Mouse (Mus musculus) heart, embryonic 14.5 days (tissue): ENCODE measurements around the gene Ccdc180. TPM values are rescaled to one million over a fixed set of nuclear protein-coding genes. Genes with fewer than 3 reads are reported as not detected.

Experiments
- ATAC-seq: fragments of 200-750 bp; cut with Nextera tagmentation; 2 replicates; pipeline ENCODE4 v1.8.0; 2017; ENCODE audit warnings: low read depth, moderate TSS enrichment; ENCODE audit not compliant: insufficient number of reproducible peaks, insufficient read depth, low FRiP score
- H3K27ac ChIP-seq, 2 experiments: fragments of 200-500 bp in 1 of 2; fragments of 300-500 bp in 1 of 2; sonication (generic) in 1 of 2; replicated peaks in 1 of 2; 2 replicates each; pipeline ENCODE4 v1.5.1; 2012 to 2014; ENCODE audit warnings: low read depth in 2 of 2, low read length in 2 of 2, control low read depth in 1 of 2, mild to moderate bottlenecking in 1 of 2, mixed read lengths in 1 of 2; ENCODE audit not compliant: control insufficient read depth in 1 of 2, insufficient read depth in 1 of 2
- H3K27me3 ChIP-seq: fragments of 300-500 bp; sonication (generic); 2 replicates; pipeline ENCODE4 v1.6.1; 2014; ENCODE audit warnings: mild to moderate bottlenecking, low read length, control low read depth; ENCODE audit not compliant: control insufficient read depth, insufficient read depth
- H3K36me3 ChIP-seq: fragments of 300-500 bp; sonication (generic); 2 replicates; pipeline ENCODE4 v1.6.1; 2014; ENCODE audit warnings: mild to moderate bottlenecking, control low read depth, low read length, mixed read lengths; ENCODE audit not compliant: control insufficient read depth, insufficient read depth
- H3K4me1 ChIP-seq, 2 experiments: fragments of 200-500 bp in 1 of 2; fragments of 300-500 bp in 1 of 2; sonication (generic) in 1 of 2; 2 replicates each; pipeline ENCODE4 v1.6.1; 2012 to 2014; ENCODE audit warnings: low read length in 2 of 2, control low read depth in 1 of 2, mixed read lengths in 1 of 2; ENCODE audit not compliant: control insufficient read depth in 2 of 2, insufficient read depth in 2 of 2
- H3K4me2 ChIP-seq: fragments of 300-500 bp; sonication (generic); 2 replicates; pipeline ENCODE4 v1.6.1; 2014; ENCODE audit warnings: mild to moderate bottlenecking, low read length
- H3K4me3 ChIP-seq, 2 experiments: fragments of 200-500 bp in 1 of 2; fragments of 300-500 bp in 1 of 2; sonication (generic) in 1 of 2; 2 replicates each; pipeline ENCODE4 v1.5.1; 2012 to 2014; ENCODE audit warnings: low read length in 2 of 2, mild to moderate bottlenecking in 2 of 2, control low read depth in 1 of 2, low read depth in 1 of 2, moderate library complexity in 1 of 2; ENCODE audit not compliant: control insufficient read depth in 1 of 2, insufficient read depth in 1 of 2
- H3K9ac ChIP-seq: fragments of 300-500 bp; sonication (generic); 2 replicates; pipeline ENCODE4 v1.6.1; 2014; ENCODE audit warnings: mild to moderate bottlenecking, low read length
- H3K9me3 ChIP-seq: fragments of 300-500 bp; sonication (generic); 2 replicates; pipeline ENCODE4 v1.6.1; 2016; ENCODE audit warnings: low read length, control low read depth; ENCODE audit not compliant: control insufficient read depth
- WGBS: fragments of 180-500 bp; shearing (Covaris S2); extraction: QIAGEN DNeasy Blood & Tissue Kit; methylation state at CpG from one replicate; pipeline ENCODE4 v1.1.7; 2014; 5-methylcytosine and 5-hydroxymethylcytosine counted together
- polyA plus RNA-seq: library from polyadenylated mRNA; unstranded; fragments of >200 nt; fragmentation: Nextera tagmentation; extraction: Ambion mirVana; gene quantifications from 2 replicates; pipeline ENCODE4 v1.2.1, GENCODE M21; 2014

Ccdc180 gene
- polyA plus RNA-seq, 1 experiment from 2014 or later: 0.19 TPM

GRCm38 (mm10) chr4:45853496-45854246 lies 36.4 kb upstream of the Ccdc180 start:
- 33% methylated on average over 15 of the region's 15 CpGs for WGBS
- 0 out of 2 replicates have a peak overlapping the region, but pooled peaks have one; percentile 7 for H3K4me2 ChIP-seq
- ATAC-seq: no peak; the same call in 1 of the 2 replicates
- peaks cover 5 to 8% of the 10 kb centered on the region in 2 experiments; a peak in 3 of 4 replicates for H3K4me1 ChIP-seq
- H3K36me3 ChIP-seq: no peaks in the 10 kb centered on the region
- H3K9ac ChIP-seq: no peak overlapping the region
- no peak overlapping the region for H3K4me3 ChIP-seq
- H3K9me3 ChIP-seq: no peaks in the 10 kb centered on the region
- H3K27me3 ChIP-seq: 0 out of 2 replicates have a peak, but pooled peaks cover 3% of the 10 kb centered on the region
- H3K27ac ChIP-seq: no peak overlapping the region

DNA sequence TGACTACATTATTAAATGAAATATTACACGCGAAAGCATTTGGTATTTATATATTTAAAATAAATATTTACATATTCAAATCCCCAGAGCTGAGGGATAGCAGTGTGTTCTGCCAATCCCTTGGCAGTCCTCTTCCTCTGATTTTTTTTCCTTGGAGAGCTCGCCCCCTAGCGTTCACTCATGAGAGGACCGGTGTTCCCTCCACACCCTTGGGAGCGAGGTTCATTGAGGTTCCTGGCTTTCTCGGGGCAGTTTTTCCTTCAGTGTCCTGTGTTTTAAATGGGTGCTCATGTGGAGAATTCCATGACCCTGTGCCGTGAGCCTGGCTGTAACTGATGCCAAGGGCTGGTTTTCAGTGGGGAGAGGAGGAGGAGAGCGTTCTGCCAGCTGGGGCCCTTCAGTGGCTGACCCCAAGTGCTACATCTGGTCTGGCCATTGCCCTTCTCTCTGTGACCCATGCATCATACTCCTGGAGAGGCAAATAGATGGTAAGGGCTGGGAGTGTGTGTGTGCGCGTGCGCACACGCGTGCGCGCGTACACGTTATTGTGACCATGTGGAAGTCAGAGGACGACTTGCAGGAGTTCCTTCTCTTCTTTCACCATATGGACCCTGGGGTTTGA lies 34.2 kb upstream of the Ccdc180 start:
- no peak overlapping the region for H3K9ac ChIP-seq
- ATAC-seq: no peak
- H3K9me3 ChIP-seq: peaks cover 6% of the 10 kb centered on the region; the same call in 1 of the 2 replicates
- H3K36me3 ChIP-seq: no peaks in the 10 kb centered on the region
- H3K27me3 ChIP-seq: 0 out of 2 replicates have a peak, but pooled peaks cover 3% of the 10 kb centered on the region
- H3K4me3 ChIP-seq: no peak overlapping the region
- peaks cover 5 to 8% of the 10 kb centered on the region in 2 experiments; a peak in 3 of 4 replicates for H3K4me1 ChIP-seq
- no peak overlapping the region for H3K4me2 ChIP-seq
- WGBS: 45% methylated on average over 19 of the region's 19 CpGs
- H3K27ac ChIP-seq: no peak overlapping the region

DNA sequence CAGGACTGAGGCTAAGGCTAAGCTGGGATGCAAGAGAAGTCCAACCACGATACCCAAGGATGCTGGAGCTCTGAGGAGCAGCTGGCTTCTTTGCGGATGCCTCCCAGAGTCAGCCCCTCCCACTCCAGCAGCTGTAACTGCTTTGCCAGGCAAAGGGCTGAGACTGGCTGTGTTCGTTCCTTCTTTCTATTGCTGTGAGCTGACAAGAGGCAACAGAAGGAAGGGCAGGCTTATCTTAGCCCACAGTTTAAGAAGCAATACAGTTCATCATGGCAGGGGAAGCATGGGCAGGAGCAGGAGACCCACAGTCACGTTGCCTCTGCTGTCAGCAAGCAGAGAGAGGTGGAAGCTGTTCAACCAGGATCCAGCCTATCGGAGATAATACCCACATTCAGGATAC lies 28.9 kb upstream of the Ccdc180 start:
- no peak for ATAC-seq
- Histone ChIP-seq H3K27me3 (0 out of 2 replicates have a peak, but pooled peaks cover 2% of the 10 kb centered on the region), H3K36me3 (no peaks in the 10 kb centered on the region), H3K4me1 (no peaks in the 10 kb centered on the region), H3K27ac (no peak overlapping the region), H3K4me2 (no peak overlapping the region), H3K4me3 (no peak overlapping the region), H3K9ac (no peak overlapping the region), H3K9me3 (peaks cover 6% of the 10 kb centered on the region; the same call in 1 of the 2 replicates)
- 46% methylated on average over 5 of the region's 5 CpGs for WGBS

DNA sequence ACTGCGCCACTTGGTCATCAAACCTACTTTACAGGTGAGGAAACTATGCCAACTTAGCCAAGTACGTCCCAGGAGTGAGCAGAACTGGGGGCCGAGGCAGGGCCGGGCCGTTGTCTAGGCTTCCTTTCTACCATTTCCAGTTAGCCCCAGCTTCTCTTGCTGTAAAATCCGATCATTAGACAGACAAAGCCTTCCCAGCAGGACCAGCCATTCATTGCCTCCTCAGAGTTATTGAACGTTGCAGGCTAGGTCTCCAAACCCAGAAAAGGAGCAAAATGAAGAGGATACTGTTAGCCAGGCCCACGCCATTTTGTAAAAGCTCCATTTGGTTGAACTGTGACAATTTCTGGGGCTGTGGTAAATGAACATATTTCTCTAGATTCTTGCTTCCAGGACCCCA lies 22.7 kb upstream of the Ccdc180 start:
- Histone ChIP-seq H3K4me2 (no peak overlapping the region), H3K9ac (no peak overlapping the region), H3K27ac (no peak overlapping the region), H3K9me3 (no peaks in the 10 kb centered on the region), H3K27me3 (no peaks in the 10 kb centered on the region), H3K36me3 (no peaks in the 10 kb centered on the region), H3K4me3 (no peak overlapping the region), H3K4me1 (peaks cover 2 to 6% of the 10 kb centered on the region in 2 experiments; a peak in 2 of 4 replicates)
- no peak for ATAC-seq
- WGBS: 90% methylated on average over 8 of the region's 8 CpGs

GRCm38 (mm10) chr4:45869021-45869815 lies 20.9 kb upstream of the Ccdc180 start:
- Histone ChIP-seq H3K27me3 (no peaks in the 10 kb centered on the region), H3K9ac (peak overlapping the region; percentile 35), H3K4me1 (peaks cover 2 to 6% of the 10 kb centered on the region in 2 experiments; a peak in 2 of 4 replicates), H3K9me3 (no peaks in the 10 kb centered on the region), H3K4me2 (peak overlapping the region; percentile 54), H3K27ac (no peak overlapping the region), H3K4me3 (peak overlapping the region in 1 of 2 experiments; percentile 11; a peak in 1 of 4 replicates), H3K36me3 (no peaks in the 10 kb centered on the region)
- no peak for ATAC-seq
- 26% methylated on average over 24 of the region's 24 CpGs for WGBS

DNA sequence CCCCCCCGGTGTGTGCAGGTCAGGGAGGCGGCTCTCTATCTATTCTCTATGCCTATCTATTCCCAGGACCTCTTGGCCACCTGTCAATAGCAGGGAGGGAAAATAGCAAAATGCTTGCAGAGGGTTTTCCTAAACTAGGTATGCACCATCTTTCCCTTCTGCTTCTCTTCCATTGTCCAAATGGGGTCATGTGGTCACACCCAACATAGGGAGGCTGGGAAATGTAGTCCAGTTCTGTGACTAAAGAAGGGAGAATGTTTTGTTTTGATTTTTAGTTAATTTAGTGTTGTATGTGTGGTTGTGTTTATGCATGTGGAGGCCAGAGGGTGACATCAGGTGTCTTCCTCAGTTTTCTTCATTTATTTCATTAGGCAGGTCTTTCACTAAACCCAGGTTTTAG lies 18.0 kb upstream of the Ccdc180 start:
- Histone ChIP-seq H3K9me3 (0 out of 2 replicates have a peak, but pooled peaks cover 4% of the 10 kb centered on the region), H3K27ac (no peak overlapping the region), H3K9ac (no peak overlapping the region), H3K4me3 (no peak overlapping the region), H3K4me2 (no peak overlapping the region), H3K36me3 (no peaks in the 10 kb centered on the region), H3K4me1 (peaks cover 2 to 6% of the 10 kb centered on the region in 2 experiments; a peak in 2 of 4 replicates), H3K27me3 (no peaks in the 10 kb centered on the region)
- 77% methylated on average over 2 of the region's 2 CpGs for WGBS
- no peak for ATAC-seq

DNA sequence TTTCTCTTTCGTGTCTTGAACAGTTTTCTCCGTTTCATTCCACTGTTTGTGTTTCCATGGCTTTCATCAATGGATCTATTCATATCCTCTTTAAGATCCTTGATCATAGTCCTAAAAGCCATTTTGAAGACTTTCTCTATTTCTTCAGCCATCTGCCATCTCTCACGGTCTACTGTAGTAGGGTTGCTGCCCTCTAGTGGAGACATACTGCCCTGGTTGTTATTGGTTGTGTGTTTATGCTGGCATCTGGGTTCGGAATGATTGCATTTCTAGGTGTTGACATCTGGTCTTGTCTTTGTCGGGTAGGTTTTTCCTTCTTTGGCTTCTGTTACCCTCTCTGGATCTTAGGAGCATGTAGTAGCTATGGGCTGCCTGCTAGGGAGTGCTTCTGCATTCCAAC lies 11.2 kb upstream of the Ccdc180 start:
- no peaks in the 10 kb centered on the region for H3K36me3 ChIP-seq
- WGBS: 33% methylated on average over 5 of the region's 5 CpGs

More for the DNA sequence above, 11.2 kb upstream of the Ccdc180 start:
- Histone ChIP-seq H3K9ac (no peak overlapping the region), H3K4me1 (no peaks in the 10 kb centered on the region), H3K4me2 (no peak overlapping the region), H3K9me3 (0 out of 2 replicates have a peak, but pooled peaks cover 4% of the 10 kb centered on the region), H3K27me3 (no peaks in the 10 kb centered on the region), H3K4me3 (no peak overlapping the region), H3K27ac (no peak overlapping the region)
- no peak for ATAC-seq
